Mouse (Mus musculus) hindbrain, embryonic 12.5 days (tissue): ENCODE data around the gene Tnk2. TPM values are rescaled to one million over a fixed set of nuclear protein-coding genes. Genes with fewer than 3 reads are reported as not detected.

ENCODE experiments used
- ATAC-seq: fragments of 200-750 bp; cut with Nextera tagmentation; 2 replicates; pipeline ENCODE4 v1.8.0; 2017; ENCODE audit warnings: moderate TSS enrichment; ENCODE audit not compliant: low FRiP score
- H3K27ac ChIP-seq: fragments of 300-500 bp; sonication (generic); 2 replicates; pipeline ENCODE4 v1.5.1; 2016; ENCODE audit warnings: mild to moderate bottlenecking
- H3K27me3 ChIP-seq: fragments of 300-500 bp; sonication (generic); 2 replicates; pipeline ENCODE4 v1.6.1; 2016; ENCODE audit warnings: mild to moderate bottlenecking
- H3K36me3 ChIP-seq: fragments of 300-500 bp; sonication (generic); 2 replicates; pipeline ENCODE4 v1.6.1; 2016; ENCODE audit warnings: mild to moderate bottlenecking
- H3K4me1 ChIP-seq: fragments of 300-500 bp; sonication (generic); 2 replicates; pipeline ENCODE4 v1.6.1; 2016
- H3K4me2 ChIP-seq: fragments of 300-500 bp; sonication (generic); replicated peaks from 2 replicates; pipeline ENCODE4 v1.6.1; 2016; ENCODE audit warnings: mild to moderate bottlenecking
- H3K4me3 ChIP-seq: fragments of 300-500 bp; sonication (generic); 2 replicates; pipeline ENCODE4 v1.5.1; 2016; ENCODE audit warnings: mild to moderate bottlenecking
- H3K9ac ChIP-seq: fragments of 300-500 bp; sonication (generic); 2 replicates; pipeline ENCODE4 v1.6.1; 2016; ENCODE audit warnings: mild to moderate bottlenecking, moderate library complexity
- H3K9me3 ChIP-seq: fragments of 300-500 bp; sonication (generic); replicated peaks from 2 replicates; pipeline ENCODE4 v1.6.1; 2016; ENCODE audit warnings: mild to moderate bottlenecking
- WGBS: fragments of 180-500 bp; shearing (Covaris S2); methylation state at CpG from one replicate; pipeline ENCODE4 v1.1.7; 2016; 5-methylcytosine and 5-hydroxymethylcytosine counted together
- polyA plus RNA-seq: library from polyadenylated mRNA; unstranded; fragments of >200 nt; fragmentation: Nextera tagmentation; extraction: Ambion mirVana; gene quantifications from 2 replicates; pipeline ENCODE4 v1.2.1, GENCODE M21; 2016

Gene Tnk2
- 15.6 and 17.2 TPM in 2 replicates for polyA plus RNA-seq

GRCm38 (mm10) chr16:32643661-32644061, at the start of gene Tnk2:
Tnk2 (plus strand) TSS chr16:32643874.
- Histone ChIP-seq H3K27me3 (0 out of 2 replicates have a peak, but pooled peaks cover 2% of the 10 kb centered on the region), H3K36me3 (no peaks in the 10 kb centered on the region), H3K9me3 (no peaks in the 10 kb centered on the region), H3K9ac (peak within 1 kb of the TSS; percentile 97), H3K27ac (peak within 1 kb of the TSS; percentile 90), H3K4me1 (peaks cover 26% of the 10 kb centered on the region), H3K4me2 (peak within 1 kb of the TSS; percentile 93), H3K4me3 (peak within 1 kb of the TSS; percentile 93)
- 1% methylated on average over 36 of the region's 40 CpGs for WGBS
- peak; percentile 87 for ATAC-seq

GRCm38 (mm10) chr16:32593916-32594315, 49.8 kb upstream of the Tnk2 start:
- no peak overlapping the region for H3K9ac ChIP-seq
- WGBS, result 78% methylated on average over 5 of the region's 5 CpGs
- no peak for ATAC-seq
- no peak overlapping the region for H3K4me3 ChIP-seq
- no peaks in the 10 kb centered on the region for H3K36me3 ChIP-seq
- no peaks in the 10 kb centered on the region for H3K4me1 ChIP-seq
- H3K9me3 ChIP-seq, result no peaks in the 10 kb centered on the region
- H3K27ac ChIP-seq, result no peak overlapping the region
- no peaks in the 10 kb centered on the region for H3K27me3 ChIP-seq
- no peak overlapping the region for H3K4me2 ChIP-seq

GRCm38 (mm10) chr16:32594701-32595100, 49.0 kb upstream of the Tnk2 start:
- no peak overlapping the region for H3K4me2 ChIP-seq
- H3K27me3 ChIP-seq, result no peaks in the 10 kb centered on the region
- no peaks in the 10 kb centered on the region for H3K9me3 ChIP-seq
- no peaks in the 10 kb centered on the region for H3K36me3 ChIP-seq
- no peak overlapping the region for H3K27ac ChIP-seq
- WGBS, result 63% methylated on average over 5 of the region's 5 CpGs
- H3K4me3 ChIP-seq, result no peak overlapping the region
- H3K9ac ChIP-seq, result no peak overlapping the region
- H3K4me1 ChIP-seq, result no peaks in the 10 kb centered on the region
- ATAC-seq, result no peak

- Histone ChIP-seq H3K36me3 (no peaks in the 10 kb centered on the region), H3K4me2 (no peak overlapping the region), H3K4me3 (no peak overlapping the region), H3K4me1 (no peaks in the 10 kb centered on the region), H3K9ac (no peak overlapping the region), H3K27me3 (no peaks in the 10 kb centered on the region), H3K27ac (no peak overlapping the region), H3K9me3 (no peaks in the 10 kb centered on the region)
- WGBS, result 87% methylated on average over 10 of the region's 10 CpGs
- ATAC-seq, result no peak
Measured at GRCm38 (mm10) chr16:32595142-32595855, 48.4 kb upstream of the Tnk2 start.

- H3K36me3 ChIP-seq, result no peaks in the 10 kb centered on the region
- no peak overlapping the region for H3K4me3 ChIP-seq
- no peak for ATAC-seq
- no peak overlapping the region for H3K4me2 ChIP-seq
- no peaks in the 10 kb centered on the region for H3K27me3 ChIP-seq
- 33% methylated on average over 4 of the region's 4 CpGs for WGBS
- H3K4me1 ChIP-seq, result no peaks in the 10 kb centered on the region
- no peaks in the 10 kb centered on the region for H3K9me3 ChIP-seq
- no peak overlapping the region for H3K27ac ChIP-seq
- H3K9ac ChIP-seq, result no peak overlapping the region
Measured at GRCm38 (mm10) chr16:32597909-32598381, 45.7 kb upstream of the Tnk2 start.

GRCm38 (mm10) chr16:32599151-32599550, 44.5 kb upstream of the Tnk2 start:
- H3K9me3 ChIP-seq, result no peaks in the 10 kb centered on the region
- H3K36me3 ChIP-seq, result no peaks in the 10 kb centered on the region
- no peak overlapping the region for H3K27ac ChIP-seq
- H3K9ac ChIP-seq, result no peak overlapping the region
- H3K4me3 ChIP-seq, result no peak overlapping the region
- H3K27me3 ChIP-seq, result no peaks in the 10 kb centered on the region
- H3K4me2 ChIP-seq, result no peak overlapping the region
- no peak for ATAC-seq
- 92% methylated on average over 1 of the region's 1 CpGs for WGBS
- H3K4me1 ChIP-seq, result no peaks in the 10 kb centered on the region

- Histone ChIP-seq H3K4me3 (no peak overlapping the region), H3K27ac (no peak overlapping the region), H3K4me1 (no peaks in the 10 kb centered on the region), H3K4me2 (no peak overlapping the region), H3K36me3 (no peaks in the 10 kb centered on the region), H3K9me3 (no peaks in the 10 kb centered on the region), H3K27me3 (no peaks in the 10 kb centered on the region), H3K9ac (no peak overlapping the region)
- no peak for ATAC-seq
- WGBS, result 78% methylated on average over 3 of the region's 3 CpGs
Measured at GRCm38 (mm10) chr16:32602193-32602685, 41.4 kb upstream of the Tnk2 start.

- Histone ChIP-seq H3K4me2 (no peak overlapping the region), H3K27ac (no peak overlapping the region), H3K27me3 (no peaks in the 10 kb centered on the region), H3K4me3 (no peak overlapping the region), H3K36me3 (no peaks in the 10 kb centered on the region), H3K4me1 (peaks cover 14% of the 10 kb centered on the region), H3K9me3 (no peaks in the 10 kb centered on the region), H3K9ac (no peak overlapping the region)
- ATAC-seq, result no peak
- whole genome bisulfite sequencing, result 64% methylated on average over 7 of the region's 7 CpGs
Measured at GRCm38 (mm10) chr16:32607562-32608343, 35.9 kb upstream of the Tnk2 start.

GRCm38 (mm10) chr16:32608344-32608711, 35.3 kb upstream of the Tnk2 start:
- ATAC-seq, result 0 out of 2 replicates have a peak, but pooled peaks have one; percentile 2
- WGBS, result 11% methylated on average over 8 of the region's 8 CpGs
- H3K27ac ChIP-seq, result peak overlapping the region; percentile 93; the same call in 1 of the 2 replicates

GRCm38 (mm10) chr16:32608712-32609400, 34.8 kb upstream of the Tnk2 start, which contains the start of gene Tfrc:
Tfrc (plus strand) TSS chr16:32608920.
- ATAC-seq, result peak; percentile 98
- H3K9me3 ChIP-seq, result no peaks in the 10 kb centered on the region
- under 1% methylated on average over 73 of the region's 73 CpGs for WGBS

More at GRCm38 (mm10) chr16:32608344-32608711, 35.3 kb upstream of the Tnk2 start:
- peaks cover 14% of the 10 kb centered on the region for H3K4me1 ChIP-seq
- no peaks in the 10 kb centered on the region for H3K27me3 ChIP-seq
- peak overlapping the region; percentile 73 for H3K4me2 ChIP-seq
- H3K4me3 ChIP-seq, result peak overlapping the region; percentile 78
- H3K9ac ChIP-seq, result peak overlapping the region; percentile 87; the same call in 1 of the 2 replicates
- H3K9me3 ChIP-seq, result no peaks in the 10 kb centered on the region
- H3K36me3 ChIP-seq, result no peaks in the 10 kb centered on the region

GRCm38 (mm10) chr16:32609401-32609779, 34.3 kb upstream of the Tnk2 start:
- H3K27me3 ChIP-seq, result no peaks in the 10 kb centered on the region
- H3K36me3 ChIP-seq, result peaks cover 4% of the 10 kb centered on the region
- H3K27ac ChIP-seq, result peak overlapping the region; percentile 93
- peak overlapping the region; percentile 78 for H3K4me3 ChIP-seq
- WGBS, result 0% methylated on average over 14 of the region's 14 CpGs
- H3K4me2 ChIP-seq, result peak overlapping the region; percentile 73
- H3K9me3 ChIP-seq, result no peaks in the 10 kb centered on the region
- no peak for ATAC-seq
- peak overlapping the region; percentile 87 for H3K9ac ChIP-seq
- peaks cover 14% of the 10 kb centered on the region for H3K4me1 ChIP-seq

More at GRCm38 (mm10) chr16:32608712-32609400, 34.8 kb upstream of the Tnk2 start, which contains the start of gene Tfrc:
- Histone ChIP-seq H3K27me3 (no peaks in the 10 kb centered on the region), H3K4me2 (peak within 1 kb of the TSS; percentile 73), H3K36me3 (no peaks in the 10 kb centered on the region), H3K4me1 (peaks cover 14% of the 10 kb centered on the region), H3K9ac (peak within 1 kb of the TSS; percentile 87), H3K4me3 (peak within 1 kb of the TSS; percentile 78), H3K27ac (peak within 1 kb of the TSS; percentile 93)
